Mouse (Mus musculus) spleen, adult 2 months (tissue): ENCODE data around the gene Mn1.

Experiments
- CTCF ChIP-seq: fragments of 200-500 bp; IDR thresholded peaks from 2 replicates; pipeline ENCODE4 v1.5.1; 2011; ENCODE audit warnings: mild to moderate bottlenecking, inconsistent platforms; ENCODE audit not compliant: insufficient read depth, insufficient read length, insufficient replicate concordance; ENCODE audit errors: extremely low read depth
- POLR2A ChIP-seq: fragments of 200-500 bp; IDR thresholded peaks from 2 replicates; pipeline ENCODE4 v1.6.1; 2011; ENCODE audit warnings: low read depth, low read length, inconsistent platforms

DNA sequence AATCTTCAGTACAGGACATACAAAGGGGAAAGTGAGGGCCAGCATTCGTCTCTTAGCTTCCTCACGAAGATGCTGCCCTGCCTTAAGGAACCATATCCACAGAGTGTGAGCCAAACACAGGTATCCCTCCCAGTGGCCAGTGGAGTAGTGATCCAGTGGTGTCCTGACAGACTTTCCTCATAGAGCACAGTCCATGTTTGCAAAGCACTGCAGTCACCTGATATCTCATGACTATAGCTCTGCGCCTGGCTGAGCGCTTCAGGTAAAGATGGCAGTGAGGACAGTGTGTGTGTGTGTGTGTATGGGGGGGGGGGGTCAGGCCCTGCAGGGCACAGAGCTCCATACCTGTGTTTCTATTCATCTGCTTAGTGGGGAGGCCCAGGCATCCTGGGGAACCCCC is 53.7 kb downstream of the Mn1 start:
- no peak for TF ChIP-seq CTCF
- TF ChIP-seq POLR2A, result no peak
